Mouse (Mus musculus): ENCODE measurements around the gene Morc1.

GRCm38 (mm10) chr16:48519569-48519968, 88.5 kb downstream of the Morc1 start:
- TF ChIP-seq POLR2A (IDR thresholded peaks at IDR 0.05; ENCODE audit: low read depth, low read length) (no peak), CTCF (IDR thresholded peaks at IDR 0.05; ENCODE audit: extremely low read depth, insufficient read length, insufficient replicate concordance, low read depth, low read length) (no peak)

All from small intestine, adult 2 months (tissue).